Mouse (Mus musculus) B cell, adult 62 days (primary cell): Measurements from ENCODE around the gene Adrb1. TPM values are rescaled to one million over a fixed set of nuclear protein-coding genes. Genes with fewer than 3 reads are reported as not detected.

Source experiments
- total RNA-seq: library from RNA; stranded (reverse); gene quantifications from 4 replicates; pipeline ENCODE4 v1.2.4, GENCODE M21; 2023

The Adrb1 gene
- total RNA-seq = 0.18 to 0.32 TPM (median 0.25 TPM) in 3 of 4 replicates, not detected in the other

DNA sequence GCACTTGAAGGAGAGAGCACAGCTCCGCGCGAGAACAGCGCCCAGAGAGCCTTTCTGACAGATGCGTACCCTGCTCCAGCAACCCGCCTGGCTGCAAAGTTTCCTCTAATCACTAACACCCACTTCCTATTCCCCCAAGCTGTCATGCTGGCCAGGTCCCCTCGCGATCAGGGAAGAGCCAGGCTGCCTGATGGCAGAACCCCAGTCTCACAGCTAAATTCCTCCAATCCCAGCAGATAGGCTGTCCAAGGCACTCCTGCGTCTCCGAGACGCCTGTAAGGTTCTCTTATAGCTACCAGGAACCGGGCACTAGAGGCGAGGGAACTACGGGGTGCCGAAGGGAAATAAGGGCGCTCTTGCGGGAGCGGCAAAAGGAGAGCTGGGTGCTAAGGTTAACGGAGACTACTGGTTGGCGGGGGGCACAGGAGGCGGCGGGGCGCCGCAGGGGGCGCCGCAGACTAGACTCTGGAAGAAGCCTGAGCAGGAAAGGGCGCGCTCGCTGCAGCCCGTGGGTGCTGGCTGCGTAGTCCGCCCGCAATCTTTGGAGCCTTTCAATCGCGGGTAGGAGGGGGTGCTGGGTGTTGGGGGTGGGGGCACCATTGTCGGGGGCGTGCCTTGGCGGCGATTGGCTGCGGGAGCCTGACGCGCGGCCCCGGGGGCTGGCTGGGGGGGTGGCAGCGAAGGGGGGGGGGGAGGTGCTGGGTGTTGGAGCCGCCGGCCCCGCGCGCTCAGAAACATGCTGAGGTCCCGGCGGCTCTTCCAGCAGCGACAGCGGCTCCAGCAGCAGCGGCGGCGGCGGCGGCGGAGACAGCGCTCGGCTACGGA is at the start of gene Adrb1:
Adrb1 (plus strand) TSS at position 813 of the 825 bp plus-strand sequence.

Other genes starting within 250 kb of the Adrb1 start
- gene Dclre1a, start 174.0 kb upstream of the Adrb1 start, total RNA-seq = 3.3 to 6.7 TPM (median 5.0 TPM) in 4 replicates
- gene Nhlrc2, start 173.9 kb upstream of the Adrb1 start, total RNA-seq = 21.0 to 22.1 TPM (median 21.1 TPM) in 4 replicates
- 27.8 to 35.0 TPM (median 31.8 TPM) in 4 replicates for gene Ccdc186, start 100.0 kb downstream of the Adrb1 start, total RNA-seq
- gene Tdrd1, start 104.0 kb downstream of the Adrb1 start, total RNA-seq = not detected in 4 replicates
- not detected in 4 replicates for gene Vwa2, start 152.1 kb downstream of the Adrb1 start, total RNA-seq